Mouse (Mus musculus) forebrain, embryonic 11.5 days (tissue): ENCODE measurements around the gene Sorbs2. TPM values are rescaled to one million over a fixed set of nuclear protein-coding genes. Genes with fewer than 3 reads are reported as not detected.

Experiments
- ATAC-seq: fragments of 200-750 bp; cut with Nextera tagmentation; replicated peaks from 2 replicates; pipeline ENCODE4 v1.8.0; 2017; ENCODE audit warnings: moderate TSS enrichment; ENCODE audit not compliant: low FRiP score
- DNase-seq: peaks from one replicate; pipeline ENCODE4 v3.0.0-alpha.2; 2017; ENCODE audit warnings: low spot score
- H3K27ac ChIP-seq: fragments of 300-500 bp; sonication (generic); 2 replicates; pipeline ENCODE4 v1.5.1; 2014; ENCODE audit warnings: low read depth, low read length
- H3K27me3 ChIP-seq: fragments of 300-500 bp; sonication (generic); 2 replicates; pipeline ENCODE4 v1.6.1; 2014; ENCODE audit warnings: mild to moderate bottlenecking, low read length, mixed read lengths; ENCODE audit not compliant: control insufficient read depth, insufficient read depth
- H3K36me3 ChIP-seq: fragments of 300-500 bp; sonication (generic); 2 replicates; pipeline ENCODE4 v1.6.1; 2014; ENCODE audit warnings: mild to moderate bottlenecking, low read length, moderate library complexity, mixed read lengths; ENCODE audit not compliant: control insufficient read depth, insufficient read depth
- H3K4me1 ChIP-seq: fragments of 300-500 bp; sonication (generic); replicated peaks from 2 replicates; pipeline ENCODE4 v1.6.1; 2014; ENCODE audit warnings: low read length, mixed read lengths; ENCODE audit not compliant: control insufficient read depth, insufficient read depth
- H3K4me2 ChIP-seq: fragments of 300-500 bp; sonication (generic); 2 replicates; pipeline ENCODE4 v1.6.1; 2014; ENCODE audit warnings: low read depth, mild to moderate bottlenecking, low read length, moderate library complexity, mixed read lengths; ENCODE audit not compliant: severe bottlenecking
- H3K4me3 ChIP-seq: fragments of 300-500 bp; sonication (generic); 2 replicates; pipeline ENCODE4 v1.5.1; 2014; ENCODE audit warnings: low read depth, low read length
- H3K9ac ChIP-seq: fragments of 300-500 bp; sonication (generic); 2 replicates; pipeline ENCODE4 v1.6.1; 2014; ENCODE audit warnings: low read length
- H3K9me3 ChIP-seq: fragments of 300-500 bp; sonication (generic); 2 replicates; pipeline ENCODE4 v1.6.1; 2016; ENCODE audit warnings: low read length, mixed read lengths; ENCODE audit not compliant: control insufficient read depth
- WGBS: fragments of 180-500 bp; shearing (Covaris S2); extraction: QIAGEN DNeasy Blood & Tissue Kit; methylation state at CpG from one replicate; pipeline ENCODE4 v1.1.7; 2014; 5-methylcytosine and 5-hydroxymethylcytosine counted together
- polyA plus RNA-seq: library from polyadenylated mRNA; unstranded; fragments of >200 nt; fragmentation: Nextera tagmentation; extraction: Ambion mirVana; gene quantifications from 2 replicates; pipeline ENCODE4 v1.2.1, GENCODE M21; 2014

Gene Sorbs2
- polyA plus RNA-seq, 1 experiment from 2014 or later = 83.0 TPM

- ATAC-seq (no peak), DNase-seq (no peak)
- Histone ChIP-seq H3K9ac (no peak overlapping the region), H3K36me3 (peaks cover 2% of the 10 kb centered on the region; the same call in 1 of the 2 replicates), H3K4me3 (no peak overlapping the region), H3K27ac (no peak overlapping the region), H3K4me2 (no peak overlapping the region), H3K27me3 (no peaks in the 10 kb centered on the region), H3K9me3 (no peaks in the 10 kb centered on the region), H3K4me1 (no peaks in the 10 kb centered on the region)
- WGBS = 87% methylated on average over 4 of the region's 4 CpGs
Observed at GRCm38 (mm10) chr8:45799517-45799916, 291.9 kb downstream of the Sorbs2 start.

GRCm38 (mm10) chr8:45808597-45808996 lies 301.0 kb downstream of the Sorbs2 start:
- no peak overlapping the region for H3K27ac ChIP-seq
- WGBS = 90% methylated on average over 6 of the region's 6 CpGs
- DNase-seq (no peak), ATAC-seq (no peak)
- H3K4me2 ChIP-seq = no peak overlapping the region
- no peaks in the 10 kb centered on the region for H3K9me3 ChIP-seq
- no peaks in the 10 kb centered on the region for H3K27me3 ChIP-seq
- H3K9ac ChIP-seq = no peak overlapping the region
- H3K4me1 ChIP-seq = no peaks in the 10 kb centered on the region
- no peaks in the 10 kb centered on the region for H3K36me3 ChIP-seq
- H3K4me3 ChIP-seq = no peak overlapping the region

GRCm38 (mm10) chr8:45816765-45817426 lies 309.3 kb downstream of the Sorbs2 start:
- 18% methylated on average over 7 of the region's 7 CpGs for WGBS
- ATAC-seq = peak; percentile 42; the same call in 1 of the 2 replicates

GRCm38 (mm10) chr8:45821650-45822049 lies 314.1 kb downstream of the Sorbs2 start:
- no peaks in the 10 kb centered on the region for H3K27me3 ChIP-seq
- no peak overlapping the region for H3K4me2 ChIP-seq
- no peak overlapping the region for H3K4me3 ChIP-seq
- ATAC-seq = no peak
- H3K27ac ChIP-seq = no peak overlapping the region
- H3K36me3 ChIP-seq = no peaks in the 10 kb centered on the region
- no peak overlapping the region for H3K9ac ChIP-seq
- no peaks in the 10 kb centered on the region for H3K4me1 ChIP-seq
- WGBS = 90% methylated on average over 5 of the region's 5 CpGs
- H3K9me3 ChIP-seq = no peaks in the 10 kb centered on the region
- no peak for DNase-seq

More at GRCm38 (mm10) chr8:45816765-45817426, 309.3 kb downstream of the Sorbs2 start:
- no peaks in the 10 kb centered on the region for H3K9me3 ChIP-seq
- H3K4me1 ChIP-seq = no peaks in the 10 kb centered on the region
- H3K4me3 ChIP-seq = no peak overlapping the region
- DNase-seq = peak; percentile 81
- no peak overlapping the region for H3K4me2 ChIP-seq
- H3K27ac ChIP-seq = no peak overlapping the region
- H3K9ac ChIP-seq = no peak overlapping the region
- no peaks in the 10 kb centered on the region for H3K27me3 ChIP-seq
- H3K36me3 ChIP-seq = no peaks in the 10 kb centered on the region

DNA sequence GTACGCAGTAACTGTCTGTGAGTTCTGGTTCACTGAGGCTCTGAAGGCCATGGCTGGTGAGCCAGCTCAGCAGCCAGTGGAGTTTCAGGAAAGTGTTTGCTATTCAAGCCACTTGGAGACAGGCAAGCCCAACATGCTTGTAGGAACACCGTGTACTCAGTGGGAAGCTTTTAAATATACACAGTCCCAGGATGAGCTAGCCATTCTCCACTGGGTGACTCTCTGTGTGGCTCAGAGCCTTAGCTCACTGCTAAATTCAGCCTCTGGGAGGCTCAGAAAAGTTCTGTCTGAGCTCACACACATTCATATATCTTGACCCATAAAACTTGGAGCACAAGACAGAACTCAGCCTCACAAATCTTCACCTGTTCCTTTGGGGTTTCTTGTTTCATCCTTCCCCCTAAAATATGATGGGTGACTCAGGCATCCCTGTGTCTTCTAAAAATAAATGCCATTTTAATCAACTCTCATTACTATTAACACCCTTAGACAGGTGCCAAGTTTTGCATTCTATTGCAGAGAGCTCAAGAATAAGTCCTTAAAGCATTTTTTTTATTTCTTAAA lies 322.5 kb downstream of the Sorbs2 start:
- 88% methylated on average over 2 of the region's 2 CpGs for WGBS
- Histone ChIP-seq H3K4me2 (no peak overlapping the region), H3K27me3 (no peaks in the 10 kb centered on the region), H3K9me3 (no peaks in the 10 kb centered on the region), H3K27ac (no peak overlapping the region), H3K4me1 (no peaks in the 10 kb centered on the region), H3K36me3 (no peaks in the 10 kb centered on the region), H3K9ac (no peak overlapping the region), H3K4me3 (no peak overlapping the region)
- DNase-seq (no peak), ATAC-seq (no peak)

DNA sequence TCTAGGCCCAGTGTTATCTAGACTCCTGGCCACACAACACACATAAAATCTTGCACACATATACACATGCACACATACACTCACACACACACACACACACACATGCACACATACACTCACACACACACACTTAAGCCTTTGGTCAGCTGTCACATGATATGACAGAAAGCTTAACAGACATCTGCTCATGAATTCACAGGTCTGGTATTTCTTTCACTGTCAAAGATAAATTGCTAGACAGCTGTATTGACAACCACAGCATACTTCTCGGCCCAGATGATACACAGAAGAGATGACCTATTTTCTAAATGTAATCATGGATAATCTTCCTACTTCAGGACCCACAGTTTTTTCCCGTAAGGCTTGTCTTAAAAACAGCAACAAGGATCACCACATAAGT lies 326.3 kb downstream of the Sorbs2 start:
- Histone ChIP-seq H3K9me3 (no peaks in the 10 kb centered on the region), H3K4me3 (no peak overlapping the region), H3K4me2 (no peak overlapping the region), H3K27ac (no peak overlapping the region), H3K9ac (no peak overlapping the region), H3K27me3 (no peaks in the 10 kb centered on the region), H3K4me1 (no peaks in the 10 kb centered on the region), H3K36me3 (no peaks in the 10 kb centered on the region)
- 86% methylated on average over 2 of the region's 2 CpGs for WGBS
- ATAC-seq = no peak
- no peak for DNase-seq

GRCm38 (mm10) chr8:45843306-45843705 lies 335.7 kb downstream of the Sorbs2 start:
- ATAC-seq (no peak), DNase-seq (no peak)
- Histone ChIP-seq H3K36me3 (no peaks in the 10 kb centered on the region), H3K4me2 (no peak overlapping the region), H3K4me1 (no peaks in the 10 kb centered on the region), H3K27ac (no peak overlapping the region), H3K4me3 (no peak overlapping the region), H3K9me3 (no peaks in the 10 kb centered on the region), H3K27me3 (no peaks in the 10 kb centered on the region), H3K9ac (no peak overlapping the region)
- WGBS = 78% methylated on average over 5 of the region's 5 CpGs

GRCm38 (mm10) chr8:45844097-45844885 lies 336.7 kb downstream of the Sorbs2 start:
- H3K9ac ChIP-seq = no peak overlapping the region
- no peaks in the 10 kb centered on the region for H3K36me3 ChIP-seq
- 61% methylated on average over 6 of the region's 6 CpGs for WGBS

More at GRCm38 (mm10) chr8:45844097-45844885, 336.7 kb downstream of the Sorbs2 start:
- ATAC-seq (no peak), DNase-seq (no peak)
- no peak overlapping the region for H3K4me2 ChIP-seq
- H3K4me1 ChIP-seq = no peaks in the 10 kb centered on the region
- H3K27me3 ChIP-seq = no peaks in the 10 kb centered on the region
- H3K4me3 ChIP-seq = no peak overlapping the region
- no peak overlapping the region for H3K27ac ChIP-seq
- H3K9me3 ChIP-seq = no peaks in the 10 kb centered on the region
